Mouse (Mus musculus): ENCODE measurements around the gene Npas2. TPM values are rescaled to one million over a fixed set of nuclear protein-coding genes. Genes with fewer than 3 reads are reported as not detected.

Npas2 gene
- polyA plus RNA-seq, 1 experiment = 0.75 TPM

DNA sequence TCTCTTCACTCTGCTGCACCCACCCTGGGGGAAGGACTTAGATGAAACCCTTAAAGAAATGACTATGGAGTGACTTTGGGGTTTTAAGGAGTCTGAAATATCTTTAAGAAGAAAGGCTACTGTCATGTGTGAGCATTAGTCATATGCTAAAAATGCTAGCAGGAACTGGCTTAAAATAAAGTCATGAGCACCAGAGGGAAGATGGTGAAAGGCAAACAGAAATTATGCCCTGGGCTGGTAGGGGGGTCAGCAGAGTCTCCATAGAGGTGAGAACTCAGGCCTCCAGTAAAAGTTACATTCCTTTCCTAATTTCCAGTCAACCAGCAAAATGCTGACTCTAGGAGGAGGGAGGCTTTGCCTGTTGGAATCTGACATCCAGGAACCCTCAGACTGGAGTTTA is 113.8 kb downstream of the Npas2 start:
- H3K4me1 ChIP-seq (ENCODE audit: control insufficient read depth, insufficient read depth, low read length) = no peaks in the 10 kb centered on the region
- H3K9ac ChIP-seq (ENCODE audit: low read depth, poor library complexity, severe bottlenecking) = no peak overlapping the region
- H3K27me3 ChIP-seq (ENCODE audit: control insufficient read depth, insufficient read depth, low read length, poor library complexity, severe bottlenecking) = no peaks in the 10 kb centered on the region
- TF ChIP-seq EP300 (IDR thresholded peaks at IDR 0.05; ENCODE audit: insufficient read depth, low read depth, low read length) = no peak
- no peak for TF ChIP-seq POLR2A (IDR thresholded peaks at IDR 0.05; ENCODE audit: insufficient read depth, low read length)
- TF ChIP-seq CTCF (IDR thresholded peaks at IDR 0.05; ENCODE audit: low read depth, low read length) = no peak
- no peak overlapping the region for H3K4me3 ChIP-seq (ENCODE audit: low read depth, low read length)
- no peak overlapping the region for H3K27ac ChIP-seq (ENCODE audit: insufficient read depth, low read length)
- no peaks in the 10 kb centered on the region for H3K9me3 ChIP-seq (replicated peaks; ENCODE audit: control insufficient read depth, insufficient read depth, low read length, poor library complexity, severe bottlenecking)
- no peaks in the 10 kb centered on the region for H3K36me3 ChIP-seq (ENCODE audit: control insufficient read depth, insufficient read depth, low read length, poor library complexity, severe bottlenecking)

DNA sequence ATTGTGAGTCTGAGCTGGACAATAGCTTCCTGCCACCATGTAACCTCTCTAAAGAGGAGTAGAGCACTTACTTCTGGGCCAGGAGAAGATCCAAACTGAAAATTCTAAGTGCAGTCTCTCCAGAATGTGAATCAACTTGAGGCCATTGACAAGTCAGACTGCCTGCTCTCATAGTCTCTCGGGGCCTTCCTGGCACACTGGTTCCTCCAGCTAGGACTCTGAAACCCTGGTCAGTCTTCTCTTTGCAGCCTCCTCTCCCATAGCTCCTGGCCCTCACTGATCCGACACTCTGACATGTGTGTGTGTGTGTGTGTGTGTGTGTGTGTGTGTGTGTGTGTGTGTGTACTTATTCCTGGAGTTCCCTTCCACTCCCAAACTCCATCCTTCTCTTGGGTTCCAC is 114.4 kb downstream of the Npas2 start:
- TF ChIP-seq POLR2A (IDR thresholded peaks at IDR 0.05; ENCODE audit: insufficient read depth, low read length) = no peak
- Histone ChIP-seq H3K9me3 (replicated peaks; ENCODE audit: control insufficient read depth, insufficient read depth, low read length, poor library complexity, severe bottlenecking) (no peaks in the 10 kb centered on the region), H3K27ac (ENCODE audit: insufficient read depth, low read length) (no peak overlapping the region), H3K9ac (ENCODE audit: low read depth, poor library complexity, severe bottlenecking) (no peak overlapping the region), H3K27me3 (ENCODE audit: control insufficient read depth, insufficient read depth, low read length, poor library complexity, severe bottlenecking) (no peaks in the 10 kb centered on the region), H3K4me1 (ENCODE audit: control insufficient read depth, insufficient read depth, low read length) (no peaks in the 10 kb centered on the region), H3K4me3 (ENCODE audit: low read depth, low read length) (no peak overlapping the region), H3K36me3 (ENCODE audit: control insufficient read depth, insufficient read depth, low read length, poor library complexity, severe bottlenecking) (no peaks in the 10 kb centered on the region)

DNA sequence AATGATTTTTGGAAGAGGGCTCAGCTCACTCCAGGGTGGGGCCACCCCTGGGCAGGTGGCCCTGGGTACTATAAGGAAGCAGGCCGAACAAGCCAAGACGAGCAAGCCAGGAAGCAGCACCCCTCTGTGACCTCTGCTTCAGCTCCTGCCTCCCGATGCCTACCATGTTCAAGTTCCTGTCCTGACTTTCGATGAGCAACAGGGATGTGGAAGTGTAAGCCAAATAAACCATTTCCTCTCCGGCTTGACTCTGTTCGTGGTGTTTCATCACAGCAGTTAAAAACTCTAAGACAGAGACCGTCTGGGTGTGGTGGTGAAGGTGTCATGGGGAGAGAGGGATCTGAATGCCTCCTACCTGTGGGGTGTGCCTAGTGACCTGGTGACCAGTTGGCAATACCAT is 116.0 kb downstream of the Npas2 start:
- no peak overlapping the region for H3K27ac ChIP-seq (ENCODE audit: insufficient read depth, low read length)
- H3K27me3 ChIP-seq (ENCODE audit: control insufficient read depth, insufficient read depth, low read length, poor library complexity, severe bottlenecking) = no peaks in the 10 kb centered on the region
- H3K4me3 ChIP-seq (ENCODE audit: low read depth, low read length) = no peak overlapping the region
- H3K36me3 ChIP-seq (ENCODE audit: control insufficient read depth, insufficient read depth, low read length, poor library complexity, severe bottlenecking) = no peaks in the 10 kb centered on the region
- H3K9ac ChIP-seq (ENCODE audit: low read depth, poor library complexity, severe bottlenecking) = no peak overlapping the region
- H3K9me3 ChIP-seq (replicated peaks; ENCODE audit: control insufficient read depth, insufficient read depth, low read length, poor library complexity, severe bottlenecking) = no peaks in the 10 kb centered on the region
- TF ChIP-seq CTCF (IDR thresholded peaks at IDR 0.05; ENCODE audit: low read depth, low read length) = no peak
- TF ChIP-seq POLR2A (IDR thresholded peaks at IDR 0.05; ENCODE audit: insufficient read depth, low read length) = no peak
- TF ChIP-seq EP300 (IDR thresholded peaks at IDR 0.05; ENCODE audit: insufficient read depth, low read depth, low read length) = no peak
- no peaks in the 10 kb centered on the region for H3K4me1 ChIP-seq (ENCODE audit: control insufficient read depth, insufficient read depth, low read length)

DNA sequence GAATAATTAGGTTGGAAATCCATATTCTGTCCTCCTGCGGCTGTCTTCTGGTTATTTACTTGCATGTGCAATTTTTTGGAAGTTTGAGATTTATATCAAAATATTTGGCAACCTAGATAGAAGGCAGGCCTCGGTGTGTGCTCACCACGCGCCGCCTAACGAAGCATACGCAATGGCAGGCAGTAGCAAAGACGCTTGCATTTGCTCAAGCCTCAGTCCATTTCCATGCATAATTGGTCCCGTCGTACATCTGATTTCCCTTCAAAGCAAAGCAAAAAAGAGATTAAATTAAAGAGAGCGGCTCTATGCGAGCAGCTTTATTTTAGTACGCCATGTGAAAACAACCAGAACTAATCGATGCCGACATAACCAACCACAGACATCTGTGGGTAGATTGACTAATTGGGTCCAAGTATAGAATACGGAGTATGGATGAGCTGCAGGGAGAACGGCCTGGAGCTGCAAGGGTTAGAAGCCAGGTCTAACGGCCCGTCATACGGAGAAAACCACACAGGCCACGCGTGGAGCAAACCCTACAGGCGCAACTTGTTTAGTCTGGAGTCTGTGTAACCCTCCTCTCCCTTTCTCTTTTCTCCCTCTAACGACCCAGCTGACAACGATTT is 118.9 kb downstream of the Npas2 start:
- Histone ChIP-seq H3K27ac (ENCODE audit: insufficient read depth, low read length) (no peak overlapping the region), H3K4me3 (ENCODE audit: low read depth, low read length) (no peak overlapping the region), H3K9ac (ENCODE audit: low read depth, poor library complexity, severe bottlenecking) (no peak overlapping the region), H3K36me3 (ENCODE audit: control insufficient read depth, insufficient read depth, low read length, poor library complexity, severe bottlenecking) (no peaks in the 10 kb centered on the region), H3K4me1 (ENCODE audit: control insufficient read depth, insufficient read depth, low read length) (no peaks in the 10 kb centered on the region), H3K27me3 (ENCODE audit: control insufficient read depth, insufficient read depth, low read length, poor library complexity, severe bottlenecking) (no peaks in the 10 kb centered on the region), H3K9me3 (replicated peaks; ENCODE audit: control insufficient read depth, insufficient read depth, low read length, poor library complexity, severe bottlenecking) (no peaks in the 10 kb centered on the region)
- TF ChIP-seq EP300 (IDR thresholded peaks at IDR 0.05; ENCODE audit: insufficient read depth, low read depth, low read length) (no peak), POLR2A (IDR thresholded peaks at IDR 0.05; ENCODE audit: insufficient read depth, low read length) (no peak), CTCF (IDR thresholded peaks at IDR 0.05; ENCODE audit: low read depth, low read length) (no peak)

DNA sequence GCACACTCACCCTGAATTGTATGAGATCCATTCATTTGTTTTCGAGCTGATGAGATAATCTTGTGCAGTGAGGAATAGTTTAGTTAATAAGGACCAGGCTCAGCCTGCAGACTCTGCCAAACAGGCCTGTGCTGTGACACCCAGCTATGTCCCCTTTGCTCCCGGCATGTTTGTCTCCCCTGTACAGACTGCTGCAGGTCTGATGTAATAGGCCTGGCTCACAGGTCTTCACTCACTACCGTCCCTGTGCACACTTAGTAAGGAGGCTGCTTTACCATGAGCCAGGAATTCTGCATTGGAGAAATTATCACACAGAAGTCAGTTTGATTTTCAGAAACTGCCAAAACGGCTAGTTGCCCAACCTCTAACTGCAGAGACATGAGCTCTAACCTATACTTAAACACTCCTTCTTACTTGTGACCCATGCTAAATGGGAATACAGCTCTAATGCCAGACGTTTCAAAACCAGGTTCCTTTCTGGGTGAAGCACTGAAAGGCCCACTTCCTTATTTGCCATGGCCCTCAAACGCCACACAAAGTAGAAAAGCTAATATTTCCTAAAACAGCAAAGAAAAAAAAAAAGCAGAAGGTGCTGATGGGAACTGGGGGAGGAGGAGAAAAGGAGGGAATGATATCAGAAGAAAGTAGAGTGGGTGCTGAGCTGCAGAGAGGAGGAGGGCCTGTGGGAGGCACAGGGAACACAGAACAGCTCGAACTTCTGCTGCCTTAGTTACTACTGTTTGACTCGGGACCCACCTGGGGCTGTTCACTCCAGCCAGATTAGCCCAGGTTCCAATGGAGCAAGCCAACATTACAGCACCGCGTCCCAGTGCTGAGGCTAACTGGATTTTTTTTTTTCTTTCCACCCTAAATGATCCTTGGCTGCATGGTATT is 120.1 kb downstream of the Npas2 start:
- Histone ChIP-seq H3K27me3 (ENCODE audit: control insufficient read depth, insufficient read depth, low read length, poor library complexity, severe bottlenecking) (no peaks in the 10 kb centered on the region), H3K36me3 (ENCODE audit: control insufficient read depth, insufficient read depth, low read length, poor library complexity, severe bottlenecking) (no peaks in the 10 kb centered on the region), H3K4me3 (ENCODE audit: low read depth, low read length) (no peak overlapping the region), H3K9ac (ENCODE audit: low read depth, poor library complexity, severe bottlenecking) (no peak overlapping the region), H3K9me3 (replicated peaks; ENCODE audit: control insufficient read depth, insufficient read depth, low read length, poor library complexity, severe bottlenecking) (no peaks in the 10 kb centered on the region), H3K4me1 (ENCODE audit: control insufficient read depth, insufficient read depth, low read length) (no peaks in the 10 kb centered on the region), H3K27ac (ENCODE audit: insufficient read depth, low read length) (no peak overlapping the region)
- TF ChIP-seq CTCF (IDR thresholded peaks at IDR 0.05; ENCODE audit: low read depth, low read length) = no peak
- no peak for TF ChIP-seq POLR2A (IDR thresholded peaks at IDR 0.05; ENCODE audit: insufficient read depth, low read length)
- no peak for TF ChIP-seq EP300 (IDR thresholded peaks at IDR 0.05; ENCODE audit: insufficient read depth, low read depth, low read length)

DNA sequence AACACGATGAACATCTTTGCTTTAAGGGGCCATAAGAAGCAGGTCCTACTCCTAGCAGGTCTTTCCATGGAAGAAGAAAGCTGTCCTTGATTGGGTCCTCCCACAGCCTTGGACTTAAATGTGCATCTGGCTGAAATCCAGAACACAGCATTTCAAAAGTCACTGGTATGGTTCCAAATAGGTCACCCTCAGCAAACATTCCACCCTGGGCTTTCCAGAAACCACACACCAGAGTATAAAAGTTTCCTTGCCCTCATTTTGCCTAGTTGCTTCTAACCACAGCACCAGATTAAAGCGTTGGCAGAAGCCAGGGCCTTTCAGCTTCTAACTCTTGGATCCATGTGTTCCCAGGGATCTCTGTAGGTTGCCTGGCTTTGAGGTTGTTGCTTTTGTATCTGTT is 124.4 kb downstream of the Npas2 start:
- TF ChIP-seq EP300 (IDR thresholded peaks at IDR 0.05; ENCODE audit: insufficient read depth, low read depth, low read length) (no peak), CTCF (IDR thresholded peaks at IDR 0.05; ENCODE audit: low read depth, low read length) (no peak), POLR2A (IDR thresholded peaks at IDR 0.05; ENCODE audit: insufficient read depth, low read length) (no peak)
- Histone ChIP-seq H3K36me3 (ENCODE audit: control insufficient read depth, insufficient read depth, low read length, poor library complexity, severe bottlenecking) (no peaks in the 10 kb centered on the region), H3K9me3 (replicated peaks; ENCODE audit: control insufficient read depth, insufficient read depth, low read length, poor library complexity, severe bottlenecking) (no peaks in the 10 kb centered on the region), H3K27me3 (ENCODE audit: control insufficient read depth, insufficient read depth, low read length, poor library complexity, severe bottlenecking) (no peaks in the 10 kb centered on the region), H3K4me1 (ENCODE audit: control insufficient read depth, insufficient read depth, low read length) (no peaks in the 10 kb centered on the region), H3K9ac (ENCODE audit: low read depth, poor library complexity, severe bottlenecking) (no peak overlapping the region), H3K4me3 (ENCODE audit: low read depth, low read length) (no peak overlapping the region), H3K27ac (ENCODE audit: insufficient read depth, low read length) (no peak overlapping the region)

Measured in ES-Bruce4 (cell line).